Mouse (Mus musculus) heart, embryonic 11.5 days (tissue): ENCODE results near the gene Tpk1. TPM values are rescaled to one million over a fixed set of nuclear protein-coding genes. Genes with fewer than 3 reads are reported as not detected.

ENCODE experiments used
- ATAC-seq: fragments of 200-750 bp; cut with Nextera tagmentation; replicated peaks from 2 replicates; pipeline ENCODE4 v1.8.0; 2017; ENCODE audit warnings: moderate library complexity; ENCODE audit not compliant: insufficient number of reproducible peaks, low FRiP score, low TSS enrichment
- H3K27ac ChIP-seq: fragments of 300-500 bp; sonication (generic); 2 replicates; pipeline ENCODE4 v1.5.1; 2014; ENCODE audit warnings: mild to moderate bottlenecking, low read depth, low read length
- H3K27me3 ChIP-seq: fragments of 300-500 bp; sonication (generic); 2 replicates; pipeline ENCODE4 v1.6.1; 2014; ENCODE audit warnings: mild to moderate bottlenecking, low read length, mixed read lengths; ENCODE audit not compliant: control insufficient read depth, insufficient read depth
- H3K36me3 ChIP-seq: fragments of 300-500 bp; sonication (generic); 2 replicates; pipeline ENCODE4 v1.6.1; 2014; ENCODE audit warnings: mild to moderate bottlenecking, low read length, moderate library complexity, mixed read lengths; ENCODE audit not compliant: control insufficient read depth, insufficient read depth
- H3K4me1 ChIP-seq: fragments of 300-500 bp; sonication (generic); 2 replicates; pipeline ENCODE4 v1.6.1; 2014; ENCODE audit warnings: low read length; ENCODE audit not compliant: control insufficient read depth, insufficient read depth
- H3K4me2 ChIP-seq: fragments of 300-500 bp; sonication (generic); 2 replicates; pipeline ENCODE4 v1.6.1; 2014; ENCODE audit warnings: mild to moderate bottlenecking, moderate library complexity
- H3K4me3 ChIP-seq: fragments of 300-500 bp; sonication (generic); 2 replicates; pipeline ENCODE4 v1.5.1; 2014; ENCODE audit warnings: low read depth, low read length
- H3K9ac ChIP-seq: fragments of 300-500 bp; sonication (generic); 2 replicates; pipeline ENCODE4 v1.6.1; 2014; ENCODE audit warnings: mild to moderate bottlenecking, low read depth, low read length, moderate library complexity
- H3K9me3 ChIP-seq: fragments of 300-500 bp; sonication (generic); replicated peaks from 2 replicates; pipeline ENCODE4 v1.6.1; 2016; ENCODE audit warnings: low read length; ENCODE audit not compliant: control insufficient read depth
- WGBS: fragments of 180-500 bp; shearing (Covaris S2); extraction: QIAGEN DNeasy Blood & Tissue Kit; methylation state at CpG from one replicate; pipeline ENCODE4 v1.1.7; 2014; ENCODE audit not compliant: insufficient replicate concordance; 5-methylcytosine and 5-hydroxymethylcytosine counted together
- polyA plus RNA-seq: library from polyadenylated mRNA; unstranded; fragments of >200 nt; fragmentation: Nextera tagmentation; extraction: Ambion mirVana; gene quantifications from 2 replicates; pipeline ENCODE4 v1.2.1, GENCODE M21; 2014

Gene Tpk1
- polyA plus RNA-seq, 1 experiment from 2014 or later = 7.1 TPM

DNA sequence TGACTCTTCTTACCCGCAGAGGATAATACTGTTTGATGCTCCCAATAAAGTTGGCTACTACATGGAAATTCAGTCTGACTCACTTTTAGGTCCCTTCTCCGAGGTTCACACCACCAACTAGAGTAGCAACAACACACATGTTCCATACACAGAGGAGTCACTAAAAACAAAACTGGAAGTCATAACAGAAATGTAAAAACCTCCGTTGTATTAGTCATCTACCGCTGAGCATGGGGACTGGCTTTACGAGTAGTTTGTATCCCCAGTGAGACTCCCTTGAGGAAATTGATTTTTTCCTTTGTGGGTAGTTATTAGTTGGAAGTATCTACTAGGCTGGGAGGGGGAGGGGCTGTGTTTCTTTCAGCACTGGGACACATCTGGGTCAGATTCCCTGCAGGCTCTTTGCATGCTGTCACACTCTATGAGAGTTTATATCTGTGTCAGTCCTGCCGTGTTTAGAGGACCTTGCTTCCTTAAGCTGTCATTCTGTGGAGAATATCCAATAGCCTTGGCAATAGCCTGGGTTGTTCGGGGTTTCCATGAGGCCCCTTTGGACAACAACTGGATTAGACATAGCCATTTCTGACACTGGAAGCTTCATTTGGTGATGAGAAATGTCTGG lies 245.6 kb downstream of the Tpk1 start:
- H3K4me2 ChIP-seq = no peak overlapping the region
- H3K4me1 ChIP-seq = no peaks in the 10 kb centered on the region
- WGBS = 74% methylated on average over 7 of the region's 7 CpGs
- no peak overlapping the region for H3K4me3 ChIP-seq
- no peak overlapping the region for H3K27ac ChIP-seq
- H3K36me3 ChIP-seq = no peaks in the 10 kb centered on the region
- H3K9ac ChIP-seq = no peak overlapping the region
- no peaks in the 10 kb centered on the region for H3K9me3 ChIP-seq
- no peak for ATAC-seq
- H3K27me3 ChIP-seq = no peaks in the 10 kb centered on the region

DNA sequence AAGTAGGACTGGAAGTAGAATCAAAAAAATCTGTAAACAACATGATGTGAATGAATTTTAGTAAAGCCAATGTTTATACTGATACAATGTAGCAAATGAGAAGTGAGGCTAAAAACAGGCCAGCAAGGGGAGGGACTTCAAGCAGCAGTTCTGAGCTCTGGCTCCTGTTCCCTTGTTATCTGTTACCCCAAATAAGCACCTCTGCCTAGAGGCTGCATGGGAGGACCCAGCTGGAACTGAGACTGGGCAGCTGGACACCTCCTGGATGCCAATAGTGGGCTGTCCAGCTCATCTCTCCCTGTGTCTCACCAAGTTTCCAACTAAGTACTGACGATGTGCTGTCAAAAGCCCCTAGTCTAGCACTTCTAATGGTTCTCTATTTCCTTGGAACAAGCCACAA lies 257.1 kb downstream of the Tpk1 start:
- H3K4me2 ChIP-seq = no peak overlapping the region
- H3K27me3 ChIP-seq = no peaks in the 10 kb centered on the region
- H3K9ac ChIP-seq = no peak overlapping the region
- ATAC-seq = no peak
- H3K4me1 ChIP-seq = no peaks in the 10 kb centered on the region
- H3K9me3 ChIP-seq = no peaks in the 10 kb centered on the region
- no peaks in the 10 kb centered on the region for H3K36me3 ChIP-seq
- H3K4me3 ChIP-seq = no peak overlapping the region
- WGBS = 77% methylated on average over 1 of the region's 1 CpGs
- no peak overlapping the region for H3K27ac ChIP-seq

DNA sequence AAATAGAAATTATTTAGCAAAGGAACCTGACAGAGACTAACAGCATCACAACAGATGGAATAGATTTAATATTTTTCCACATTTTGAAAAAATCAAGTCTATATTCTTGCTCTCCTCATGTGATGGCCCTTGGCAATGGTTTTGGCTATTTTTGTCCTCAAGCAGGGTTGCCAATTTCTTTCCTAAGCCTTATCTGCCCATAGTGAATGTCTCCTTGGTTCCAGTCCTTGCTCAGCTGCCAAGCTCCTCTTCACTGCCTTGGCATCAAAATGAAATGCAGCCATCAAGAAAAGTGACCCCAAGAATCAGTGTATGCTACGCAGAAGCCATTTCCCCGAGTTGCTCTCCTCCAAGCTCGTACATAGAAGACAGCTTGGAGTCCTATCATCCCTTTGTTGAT lies 263.0 kb downstream of the Tpk1 start:
- 84% methylated on average over 3 of the region's 3 CpGs for WGBS
- H3K4me2 ChIP-seq = no peak overlapping the region
- no peaks in the 10 kb centered on the region for H3K4me1 ChIP-seq
- no peaks in the 10 kb centered on the region for H3K27me3 ChIP-seq
- H3K36me3 ChIP-seq = no peaks in the 10 kb centered on the region
- H3K9me3 ChIP-seq = no peaks in the 10 kb centered on the region
- no peak overlapping the region for H3K4me3 ChIP-seq
- H3K9ac ChIP-seq = no peak overlapping the region
- ATAC-seq = no peak
- H3K27ac ChIP-seq = no peak overlapping the region

DNA sequence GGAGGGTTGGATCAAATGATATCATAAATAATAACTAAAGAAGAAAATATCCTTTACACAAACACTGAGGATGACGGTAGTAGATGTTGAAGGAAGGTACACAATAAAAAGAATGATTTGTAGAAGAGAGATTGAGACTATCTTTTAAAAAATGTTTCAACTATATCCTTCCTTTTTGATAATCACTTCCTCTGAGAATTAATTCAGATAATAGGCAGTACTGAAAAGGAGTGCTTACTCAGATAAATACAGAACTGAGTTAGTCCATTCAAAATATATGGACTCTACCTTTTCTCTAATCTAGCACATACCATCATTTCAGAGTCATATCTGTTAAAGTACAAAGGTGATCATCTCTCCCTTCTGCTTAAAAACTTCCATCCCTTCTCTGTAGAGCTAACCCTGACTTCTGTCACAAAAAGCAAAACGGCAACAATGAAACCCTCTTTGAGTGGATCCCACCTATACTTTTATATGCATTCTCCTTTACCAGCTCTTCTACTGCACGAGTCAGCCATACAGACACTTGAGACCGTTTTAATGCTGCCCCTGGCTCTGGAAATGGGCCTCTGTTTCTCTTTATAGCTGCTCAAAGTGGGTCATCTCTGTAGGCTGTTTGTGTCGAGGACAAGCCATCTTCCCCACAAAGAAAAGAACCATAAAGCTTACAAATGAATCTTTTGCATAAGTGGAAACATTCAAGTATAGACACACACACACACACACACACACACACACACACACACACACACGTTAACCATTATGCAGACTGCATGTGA lies 263.7 kb downstream of the Tpk1 start:
- 70% methylated on average over 6 of the region's 6 CpGs for WGBS
- Histone ChIP-seq H3K4me3 (no peak overlapping the region), H3K9ac (no peak overlapping the region), H3K27me3 (no peaks in the 10 kb centered on the region), H3K27ac (no peak overlapping the region), H3K4me2 (no peak overlapping the region), H3K9me3 (no peaks in the 10 kb centered on the region), H3K4me1 (no peaks in the 10 kb centered on the region), H3K36me3 (no peaks in the 10 kb centered on the region)
- no peak for ATAC-seq

DNA sequence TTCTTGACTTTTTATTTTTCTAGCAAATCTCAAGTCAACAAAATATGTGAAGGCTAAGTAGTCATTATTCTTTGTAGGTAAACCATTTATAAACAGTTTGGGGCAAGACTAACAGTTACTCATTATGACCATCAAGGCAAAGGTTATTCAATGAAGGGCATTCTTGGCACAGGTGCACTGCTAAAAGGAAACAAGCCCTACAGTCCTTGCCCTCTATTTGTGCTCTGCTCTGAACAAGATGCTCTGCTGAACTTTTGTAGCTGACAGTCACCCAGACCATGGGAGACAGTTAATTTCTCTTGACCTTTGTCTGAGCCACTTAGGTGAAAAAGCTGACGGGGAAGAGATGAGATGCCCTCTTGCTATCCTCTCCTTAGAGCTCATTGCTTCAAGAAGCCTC lies 269.7 kb downstream of the Tpk1 start:
- no peak for ATAC-seq
- Histone ChIP-seq H3K27me3 (no peaks in the 10 kb centered on the region), H3K36me3 (no peaks in the 10 kb centered on the region), H3K4me1 (no peaks in the 10 kb centered on the region), H3K27ac (no peak overlapping the region), H3K4me3 (no peak overlapping the region), H3K9me3 (no peaks in the 10 kb centered on the region), H3K9ac (no peak overlapping the region), H3K4me2 (no peak overlapping the region)
- 69% methylated on average over 1 of the region's 1 CpGs for WGBS

DNA sequence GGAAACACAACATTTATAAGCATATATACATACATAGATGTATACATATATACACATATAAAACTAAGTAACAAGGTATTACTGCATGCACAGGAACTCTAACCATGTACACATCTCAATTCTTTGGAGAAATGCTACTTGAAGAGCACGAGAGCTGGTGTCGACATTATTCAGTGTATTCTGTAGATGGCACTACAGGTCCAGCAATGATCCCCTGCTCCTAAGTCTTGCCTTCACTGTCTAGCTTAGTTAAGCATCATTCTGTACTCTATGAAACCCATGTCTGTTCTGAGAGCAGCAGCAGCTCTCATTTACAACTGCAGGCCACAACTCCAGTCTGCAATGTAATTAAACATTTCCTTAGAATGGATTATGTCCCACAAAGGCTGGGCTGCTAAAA lies 270.5 kb downstream of the Tpk1 start:
- Histone ChIP-seq H3K27me3 (no peaks in the 10 kb centered on the region), H3K36me3 (no peaks in the 10 kb centered on the region), H3K27ac (no peak overlapping the region), H3K4me3 (no peak overlapping the region), H3K4me1 (no peaks in the 10 kb centered on the region), H3K4me2 (no peak overlapping the region), H3K9me3 (no peaks in the 10 kb centered on the region), H3K9ac (no peak overlapping the region)
- ATAC-seq = no peak
- 69% methylated on average over 2 of the region's 2 CpGs for WGBS

DNA sequence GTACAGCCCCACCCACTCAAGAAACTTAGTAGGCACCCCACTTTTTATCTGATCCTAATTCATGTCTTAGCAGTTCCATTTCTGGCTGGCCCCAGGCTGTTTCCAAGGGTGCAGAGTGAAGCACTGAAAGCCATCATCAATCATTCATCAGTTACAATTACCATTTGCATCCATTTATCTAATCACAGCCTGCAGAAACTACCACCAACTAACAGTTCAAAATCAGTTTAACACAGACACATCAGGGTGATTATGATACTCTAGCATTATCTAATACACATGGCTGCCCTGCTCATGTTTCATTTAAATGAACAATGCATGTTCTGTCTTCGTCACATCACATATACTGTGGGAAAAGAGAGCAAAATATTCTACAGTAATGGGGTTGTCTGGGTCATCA lies 274.7 kb downstream of the Tpk1 start:
- H3K9me3 ChIP-seq = no peaks in the 10 kb centered on the region
- no peak for ATAC-seq
- no peak overlapping the region for H3K4me2 ChIP-seq
- H3K27me3 ChIP-seq = no peaks in the 10 kb centered on the region
- no peak overlapping the region for H3K27ac ChIP-seq
- no peaks in the 10 kb centered on the region for H3K36me3 ChIP-seq
- 67% methylated on average over 1 of the region's 1 CpGs for WGBS
- no peak overlapping the region for H3K4me3 ChIP-seq
- peaks cover 3% of the 10 kb centered on the region; the same call in 1 of the 2 replicates for H3K4me1 ChIP-seq
- H3K9ac ChIP-seq = no peak overlapping the region

DNA sequence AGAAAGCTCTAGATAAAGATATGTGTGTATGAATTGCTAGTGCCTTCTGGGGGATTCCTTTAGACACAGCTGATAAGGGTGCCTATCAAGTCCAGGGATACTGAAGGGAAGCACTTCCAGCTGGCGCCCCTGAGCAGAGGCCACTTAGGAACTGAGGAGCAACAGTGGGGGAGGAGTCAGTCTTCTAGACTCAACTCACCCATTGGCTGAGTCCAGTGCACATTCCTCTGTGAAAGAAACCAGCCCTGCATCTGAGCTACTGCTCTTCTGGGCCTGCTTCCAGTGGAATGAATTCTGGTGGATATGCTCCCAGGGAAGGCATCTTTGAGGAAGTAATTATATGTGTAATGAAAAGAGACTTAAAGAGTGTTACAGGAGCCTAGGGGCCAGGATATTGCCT lies 278.8 kb downstream of the Tpk1 start:
- Histone ChIP-seq H3K9me3 (no peaks in the 10 kb centered on the region), H3K4me2 (no peak overlapping the region), H3K27me3 (no peaks in the 10 kb centered on the region), H3K4me1 (peaks cover 3% of the 10 kb centered on the region; the same call in 1 of the 2 replicates), H3K36me3 (no peaks in the 10 kb centered on the region), H3K9ac (no peak overlapping the region), H3K27ac (no peak overlapping the region), H3K4me3 (no peak overlapping the region)
- 9% methylated on average over 1 of the region's 1 CpGs for WGBS
- ATAC-seq = peak; percentile 81

DNA sequence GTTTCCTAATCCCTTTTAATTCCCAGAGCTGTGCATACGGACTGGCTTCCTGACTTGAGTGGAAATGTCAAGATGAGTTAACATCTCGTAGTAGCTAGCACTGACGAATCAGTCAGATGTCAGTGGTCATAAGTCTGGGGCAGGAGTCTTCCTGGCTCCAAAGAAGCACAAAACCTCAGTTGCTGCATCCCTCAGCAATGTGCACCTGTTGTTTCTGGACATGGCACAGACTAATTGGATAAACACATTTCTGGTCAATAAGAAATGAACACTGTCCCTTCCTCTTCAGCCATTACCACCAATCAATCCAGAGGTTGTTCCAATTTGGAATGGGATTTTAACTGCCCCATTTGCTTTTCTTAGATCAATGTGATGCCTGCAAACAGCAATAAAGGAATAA lies 281.2 kb downstream of the Tpk1 start:
- H3K4me2 ChIP-seq = no peak overlapping the region
- 53% methylated on average over 3 of the region's 3 CpGs for WGBS
- H3K36me3 ChIP-seq = no peaks in the 10 kb centered on the region
- no peak overlapping the region for H3K4me3 ChIP-seq
- no peak for ATAC-seq
- H3K4me1 ChIP-seq = peaks cover 3% of the 10 kb centered on the region; the same call in 1 of the 2 replicates
- H3K27ac ChIP-seq = no peak overlapping the region
- no peak overlapping the region for H3K9ac ChIP-seq
- H3K27me3 ChIP-seq = no peaks in the 10 kb centered on the region
- no peaks in the 10 kb centered on the region for H3K9me3 ChIP-seq
